Mouse (Mus musculus) limb, embryonic 15.5 days (tissue): Measurements from ENCODE around the gene Apol6. TPM values are rescaled to one million over a fixed set of nuclear protein-coding genes. Genes with fewer than 3 reads are reported as not detected.
A peak's percentile ranks its signal among the peaks of the same experiment; 100 is the strongest.

Experiments
- ATAC-seq: fragments of 200-750 bp; cut with Nextera tagmentation; 2 replicates; pipeline ENCODE4 v1.8.0; 2017; ENCODE audit warnings: low read depth, moderate TSS enrichment; ENCODE audit not compliant: insufficient number of reproducible peaks, low FRiP score, low TSS enrichment
- H3K27ac ChIP-seq: fragments of 300-500 bp; sonication (generic); 2 replicates; pipeline ENCODE4 v1.5.1; 2015; ENCODE audit warnings: moderate library complexity, mild to moderate bottlenecking, inconsistent platforms
- H3K27me3 ChIP-seq: fragments of 300-500 bp; sonication (generic); 2 replicates; pipeline ENCODE4 v1.6.1; 2015; ENCODE audit warnings: inconsistent platforms
- H3K36me3 ChIP-seq: fragments of 300-500 bp; sonication (generic); 2 replicates; pipeline ENCODE4 v1.6.1; 2015; ENCODE audit warnings: inconsistent platforms
- H3K4me1 ChIP-seq: fragments of 300-500 bp; sonication (generic); 2 replicates; pipeline ENCODE4 v1.6.1; 2015; ENCODE audit warnings: inconsistent platforms
- H3K4me2 ChIP-seq: fragments of 300-500 bp; sonication (generic); 2 replicates; pipeline ENCODE4 v1.6.1; 2015; ENCODE audit warnings: mild to moderate bottlenecking, inconsistent platforms
- H3K4me3 ChIP-seq: fragments of 300-500 bp; sonication (generic); 2 replicates; pipeline ENCODE4 v1.5.1; 2015; ENCODE audit warnings: mild to moderate bottlenecking, inconsistent platforms
- H3K9ac ChIP-seq: fragments of 300-500 bp; sonication (generic); 2 replicates; pipeline ENCODE4 v1.6.1; 2015; ENCODE audit warnings: inconsistent platforms
- H3K9me3 ChIP-seq: fragments of 300-500 bp; sonication (generic); 2 replicates; pipeline ENCODE4 v1.6.1; 2016; ENCODE audit warnings: inconsistent platforms
- WGBS: fragments of 180-500 bp; shearing (Covaris S2); methylation state at CpG from one replicate; pipeline ENCODE4 v1.1.7; 2015; 5-methylcytosine and 5-hydroxymethylcytosine counted together
- polyA plus RNA-seq: library from polyadenylated mRNA; unstranded; fragments of >200 nt; fragmentation: Nextera tagmentation; extraction: Ambion mirVana; gene quantifications from 2 replicates; pipeline ENCODE4 v1.2.1, GENCODE M21; 2015

Apol6 gene
- polyA plus RNA-seq = 0.15 and 0.17 TPM in 2 replicates

GRCm38 (mm10) chr15:77044597-77045320, at the start of gene Apol6:
Gene Apol6 (plus strand): TSS chr15:77044729.
- no peaks in the 10 kb centered on the region for H3K9me3 ChIP-seq
- ATAC-seq = no peak
- H3K27ac ChIP-seq = no peak within 1 kb of the TSS
- no peak within 1 kb of the TSS for H3K4me3 ChIP-seq
- no peak within 1 kb of the TSS for H3K4me2 ChIP-seq
- H3K36me3 ChIP-seq = no peaks in the 10 kb centered on the region
- 77% methylated on average over 12 of the region's 12 CpGs for WGBS
- H3K4me1 ChIP-seq = peaks cover 12% of the 10 kb centered on the region
- no peak within 1 kb of the TSS for H3K9ac ChIP-seq
- H3K27me3 ChIP-seq = no peaks in the 10 kb centered on the region

DNA sequence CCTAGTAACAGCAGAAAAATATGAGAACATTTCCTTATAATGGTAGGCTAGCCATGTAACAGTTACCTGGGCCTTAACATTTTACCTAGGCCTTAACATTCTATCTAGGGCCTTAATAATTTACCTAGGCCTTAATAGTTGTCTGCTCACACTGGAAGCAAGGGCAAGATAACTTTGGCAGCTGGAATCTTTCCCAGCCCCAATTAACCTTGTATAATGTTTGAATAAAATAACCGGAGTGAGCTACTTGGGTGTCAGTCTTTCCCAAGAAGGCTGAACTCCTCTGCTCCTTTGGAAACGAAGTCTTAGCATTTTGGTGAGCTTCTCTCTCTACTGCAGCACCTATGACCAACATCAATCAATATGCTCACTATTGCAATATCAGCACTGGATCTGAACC, 46.5 kb upstream of the Apol6 start:
- no peak overlapping the region for H3K27ac ChIP-seq
- H3K4me1 ChIP-seq = peaks cover 9% of the 10 kb centered on the region; the same call in 1 of the 2 replicates
- no peaks in the 10 kb centered on the region for H3K9me3 ChIP-seq
- H3K36me3 ChIP-seq = no peaks in the 10 kb centered on the region
- H3K9ac ChIP-seq = no peak overlapping the region
- H3K4me2 ChIP-seq = no peak overlapping the region
- ATAC-seq = no peak
- no peaks in the 10 kb centered on the region for H3K27me3 ChIP-seq
- H3K4me3 ChIP-seq = no peak overlapping the region
- WGBS = 67% methylated on average over 2 of the region's 2 CpGs

- no peak overlapping the region for H3K4me3 ChIP-seq
- 46% methylated on average over 21 of the region's 21 CpGs for WGBS
- H3K4me2 ChIP-seq = peak overlapping the region; percentile 12; the same call in 1 of the 2 replicates
- ATAC-seq = no peak
- H3K27ac ChIP-seq = no peak overlapping the region
- H3K36me3 ChIP-seq = no peaks in the 10 kb centered on the region
- H3K4me1 ChIP-seq = peaks cover 9% of the 10 kb centered on the region; the same call in 1 of the 2 replicates
- no peaks in the 10 kb centered on the region for H3K27me3 ChIP-seq
- H3K9me3 ChIP-seq = no peaks in the 10 kb centered on the region
- H3K9ac ChIP-seq = no peak overlapping the region
Measured at GRCm38 (mm10) chr15:76998878-76999588, 45.5 kb upstream of the Apol6 start.

DNA sequence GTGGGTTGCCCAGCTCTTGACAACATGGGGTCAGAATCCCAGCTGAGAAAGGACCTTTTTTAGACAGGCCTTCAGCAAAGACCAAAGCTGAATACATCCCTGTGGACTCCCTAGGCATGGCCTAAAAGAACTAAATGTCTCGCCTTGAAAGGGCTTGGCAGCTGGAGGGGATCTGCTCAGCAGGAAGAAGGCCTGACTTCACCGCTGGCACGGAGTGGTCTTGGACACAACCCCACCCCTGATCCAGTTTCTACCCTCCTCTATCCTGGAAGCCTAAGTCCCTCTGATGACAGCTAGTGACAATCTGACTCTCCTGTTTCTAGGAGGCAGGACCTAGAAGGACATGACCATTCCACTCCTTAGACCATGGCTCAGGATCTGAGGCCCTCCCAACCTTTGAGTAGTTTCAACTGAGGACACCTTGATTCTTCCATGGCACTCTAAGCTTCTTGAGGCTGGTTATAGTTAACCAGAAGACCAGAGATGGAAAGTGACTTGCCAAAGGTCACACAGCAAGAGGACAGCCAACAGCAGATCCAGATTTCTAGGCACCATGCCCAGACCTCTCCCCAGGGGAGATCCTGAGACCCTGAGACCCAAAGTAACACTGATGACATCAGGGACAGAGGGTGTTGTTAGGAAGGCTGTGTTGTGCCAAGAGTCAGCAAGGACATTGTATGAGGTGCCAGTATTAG, 41.2 kb upstream of the Apol6 start:
- H3K27ac ChIP-seq = no peak overlapping the region
- no peak overlapping the region for H3K9ac ChIP-seq
- no peak for ATAC-seq
- H3K9me3 ChIP-seq = no peaks in the 10 kb centered on the region
- no peaks in the 10 kb centered on the region for H3K36me3 ChIP-seq
- H3K4me2 ChIP-seq = no peak overlapping the region
- no peaks in the 10 kb centered on the region for H3K27me3 ChIP-seq
- WGBS = 86% methylated on average over 3 of the region's 3 CpGs
- no peak overlapping the region for H3K4me3 ChIP-seq
- H3K4me1 ChIP-seq = peaks cover 9% of the 10 kb centered on the region; the same call in 1 of the 2 replicates

- Histone ChIP-seq H3K4me2 (no peak overlapping the region), H3K4me1 (peaks cover 5% of the 10 kb centered on the region; the same call in 1 of the 2 replicates), H3K27me3 (no peaks in the 10 kb centered on the region), H3K9ac (no peak overlapping the region), H3K27ac (no peak overlapping the region), H3K9me3 (no peaks in the 10 kb centered on the region), H3K36me3 (no peaks in the 10 kb centered on the region), H3K4me3 (no peak overlapping the region)
- ATAC-seq = no peak
- WGBS = 14% methylated on average over 3 of the region's 3 CpGs
Measured at GRCm38 (mm10) chr15:77003868-77004215, 40.7 kb upstream of the Apol6 start.

- H3K36me3 ChIP-seq = no peaks in the 10 kb centered on the region
- peaks cover 8% of the 10 kb centered on the region for H3K4me1 ChIP-seq
- no peak for ATAC-seq
- WGBS = 90% methylated on average over 6 of the region's 6 CpGs
- H3K9me3 ChIP-seq = no peaks in the 10 kb centered on the region
- H3K4me2 ChIP-seq = no peak overlapping the region
- H3K27ac ChIP-seq = no peak overlapping the region
- H3K9ac ChIP-seq = no peak overlapping the region
- no peaks in the 10 kb centered on the region for H3K27me3 ChIP-seq
- H3K4me3 ChIP-seq = no peak overlapping the region
Measured at GRCm38 (mm10) chr15:77008851-77009250, 35.7 kb upstream of the Apol6 start.

- Histone ChIP-seq H3K4me1 (peaks cover 14% of the 10 kb centered on the region), H3K27ac (peak overlapping the region; percentile 69), H3K36me3 (no peaks in the 10 kb centered on the region), H3K27me3 (no peaks in the 10 kb centered on the region), H3K4me2 (0 out of 2 replicates have a peak overlapping the region, but pooled peaks have one; percentile 2), H3K9me3 (no peaks in the 10 kb centered on the region), H3K9ac (no peak overlapping the region), H3K4me3 (no peak overlapping the region)
- ATAC-seq = peak; percentile 38; the same call in 1 of the 2 replicates
- 17% methylated on average over 15 of the region's 15 CpGs for WGBS
Measured at GRCm38 (mm10) chr15:77013753-77014241, 30.7 kb upstream of the Apol6 start.

- Histone ChIP-seq H3K27me3 (no peaks in the 10 kb centered on the region), H3K4me1 (peaks cover 14% of the 10 kb centered on the region), H3K4me2 (0 out of 2 replicates have a peak overlapping the region, but pooled peaks have one; percentile 2), H3K9ac (no peak overlapping the region), H3K4me3 (no peak overlapping the region), H3K27ac (peak overlapping the region; percentile 69), H3K9me3 (no peaks in the 10 kb centered on the region), H3K36me3 (no peaks in the 10 kb centered on the region)
- 53% methylated on average over 6 of the region's 6 CpGs for WGBS
- ATAC-seq = no peak
Measured at GRCm38 (mm10) chr15:77014431-77014830, 30.1 kb upstream of the Apol6 start.

GRCm38 (mm10) chr15:77014985-77015384, 29.5 kb upstream of the Apol6 start:
- no peak; the same call in 1 of the 2 replicates for ATAC-seq
- no peak overlapping the region for H3K4me3 ChIP-seq
- H3K9ac ChIP-seq = no peak overlapping the region

DNA sequence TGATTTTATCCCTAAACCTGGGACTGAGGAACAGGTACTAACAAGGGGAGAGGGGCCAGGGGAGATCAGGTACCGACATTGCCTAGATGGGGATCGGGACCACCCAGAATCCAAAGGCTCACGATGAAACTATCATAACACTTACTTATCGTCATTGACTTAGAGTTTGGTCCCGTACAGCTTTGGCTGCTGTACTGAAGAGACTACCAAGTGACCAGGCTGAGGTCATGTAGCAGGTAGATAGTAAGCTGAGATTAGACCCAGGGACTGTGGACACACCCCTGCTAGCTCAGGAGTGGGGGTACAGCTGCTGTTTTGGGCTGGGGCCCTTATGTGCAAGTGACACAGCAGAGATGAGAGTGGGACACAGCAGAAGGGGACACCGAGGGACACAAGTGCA, 28.0 kb upstream of the Apol6 start:
- Histone ChIP-seq H3K27ac (no peak overlapping the region), H3K36me3 (no peaks in the 10 kb centered on the region), H3K4me2 (no peak overlapping the region), H3K4me3 (no peak overlapping the region), H3K4me1 (peaks cover 14% of the 10 kb centered on the region), H3K9ac (no peak overlapping the region), H3K27me3 (no peaks in the 10 kb centered on the region), H3K9me3 (no peaks in the 10 kb centered on the region)
- ATAC-seq = no peak
- WGBS = 91% methylated on average over 6 of the region's 6 CpGs

More at GRCm38 (mm10) chr15:77014985-77015384, 29.5 kb upstream of the Apol6 start:
- Histone ChIP-seq H3K9me3 (no peaks in the 10 kb centered on the region), H3K27me3 (no peaks in the 10 kb centered on the region), H3K27ac (peak overlapping the region; percentile 69), H3K36me3 (no peaks in the 10 kb centered on the region), H3K4me1 (peaks cover 14% of the 10 kb centered on the region), H3K4me2 (no peak overlapping the region)
- 80% methylated on average over 4 of the region's 4 CpGs for WGBS

GRCm38 (mm10) chr15:77017897-77018296, 26.6 kb upstream of the Apol6 start:
- H3K4me3 ChIP-seq = no peak overlapping the region
- H3K9me3 ChIP-seq = no peaks in the 10 kb centered on the region
- H3K4me2 ChIP-seq = no peak overlapping the region
- H3K27ac ChIP-seq = no peak overlapping the region
- no peak overlapping the region for H3K9ac ChIP-seq
- H3K36me3 ChIP-seq = no peaks in the 10 kb centered on the region
- peaks cover 19% of the 10 kb centered on the region for H3K4me1 ChIP-seq
- no peak for ATAC-seq
- H3K27me3 ChIP-seq = no peaks in the 10 kb centered on the region
